Mouse (Mus musculus): ENCODE measurements around the gene Arhgef16. TPM values are rescaled to one million over a fixed set of nuclear protein-coding genes. Genes with fewer than 3 reads are reported as not detected.

Gene Arhgef16
- polyA plus RNA-seq, 1 experiment from 2014 or later, result 25.4 TPM

GRCm38 (mm10) chr4:154239199-154239598 lies 62.3 kb downstream of the Arhgef16 start:
- no peak for ATAC-seq (ENCODE audit: low read depth)
- H3K27ac ChIP-seq (ENCODE audit: low read length), result no peak overlapping the region
- H3K9ac ChIP-seq (ENCODE audit: low read length), result no peak overlapping the region
- no peak overlapping the region for H3K4me2 ChIP-seq (ENCODE audit: low read depth, low read length)
- H3K4me3 ChIP-seq (ENCODE audit: low read length), result no peak overlapping the region
- WGBS, result 70% methylated on average over 8 of the region's 8 CpGs
- no peaks in the 10 kb centered on the region for H3K36me3 ChIP-seq (ENCODE audit: control insufficient read depth, insufficient read depth, low read length)
- H3K4me1 ChIP-seq (replicated peaks; ENCODE audit: control insufficient read depth, insufficient read depth, low read length), result peaks cover 10% of the 10 kb centered on the region
- no peaks in the 10 kb centered on the region for H3K9me3 ChIP-seq (ENCODE audit: control insufficient read depth, low read length)
- 0 out of 2 replicates have a peak, but pooled peaks cover 2% of the 10 kb centered on the region for H3K27me3 ChIP-seq (ENCODE audit: control insufficient read depth, insufficient read depth, low read depth, low read length)

- peak; percentile 68 for ATAC-seq (ENCODE audit: low read depth)
- 0 out of 2 replicates have a peak, but pooled peaks cover 2% of the 10 kb centered on the region for H3K27me3 ChIP-seq (ENCODE audit: control insufficient read depth, insufficient read depth, low read depth, low read length)
- no peaks in the 10 kb centered on the region for H3K36me3 ChIP-seq (ENCODE audit: control insufficient read depth, insufficient read depth, low read length)
- peak overlapping the region; percentile 25 for H3K4me3 ChIP-seq (ENCODE audit: low read length)
- H3K27ac ChIP-seq (ENCODE audit: low read length), result no peak overlapping the region
- peak overlapping the region; percentile 55 for H3K4me2 ChIP-seq (ENCODE audit: low read depth, low read length)
- H3K9ac ChIP-seq (ENCODE audit: low read length), result peak overlapping the region; percentile 57
- 3% methylated on average over 9 of the region's 9 CpGs for WGBS
- H3K9me3 ChIP-seq (ENCODE audit: control insufficient read depth, low read length), result no peaks in the 10 kb centered on the region
- peaks cover 13% of the 10 kb centered on the region for H3K4me1 ChIP-seq (replicated peaks; ENCODE audit: control insufficient read depth, insufficient read depth, low read length)
Observed at GRCm38 (mm10) chr4:154237306-154237705, 64.2 kb downstream of the Arhgef16 start.

GRCm38 (mm10) chr4:154236893-154237292 lies 64.6 kb downstream of the Arhgef16 start:
- 0 out of 2 replicates have a peak, but pooled peaks cover 2% of the 10 kb centered on the region for H3K27me3 ChIP-seq (ENCODE audit: control insufficient read depth, insufficient read depth, low read depth, low read length)
- H3K4me1 ChIP-seq (replicated peaks; ENCODE audit: control insufficient read depth, insufficient read depth, low read length), result peaks cover 13% of the 10 kb centered on the region
- H3K4me3 ChIP-seq (ENCODE audit: low read length), result peak overlapping the region; percentile 25
- H3K36me3 ChIP-seq (ENCODE audit: control insufficient read depth, insufficient read depth, low read length), result no peaks in the 10 kb centered on the region
- WGBS, result 13% methylated on average over 10 of the region's 10 CpGs
- H3K4me2 ChIP-seq (ENCODE audit: low read depth, low read length), result peak overlapping the region; percentile 55
- no peak overlapping the region for H3K27ac ChIP-seq (ENCODE audit: low read length)
- ATAC-seq (ENCODE audit: low read depth), result peak; percentile 53
- no peak overlapping the region; the same call in 1 of the 2 replicates for H3K9ac ChIP-seq (ENCODE audit: low read length)
- H3K9me3 ChIP-seq (ENCODE audit: control insufficient read depth, low read length), result no peaks in the 10 kb centered on the region

GRCm38 (mm10) chr4:154236001-154236400 lies 65.5 kb downstream of the Arhgef16 start:
- 82% methylated on average over 3 of the region's 3 CpGs for WGBS
- Histone ChIP-seq H3K4me1 (replicated peaks; ENCODE audit: control insufficient read depth, insufficient read depth, low read length) (peaks cover 13% of the 10 kb centered on the region), H3K4me3 (ENCODE audit: low read length) (no peak overlapping the region), H3K27ac (ENCODE audit: low read length) (no peak overlapping the region), H3K4me2 (ENCODE audit: low read depth, low read length) (no peak overlapping the region), H3K9ac (ENCODE audit: low read length) (no peak overlapping the region), H3K9me3 (ENCODE audit: control insufficient read depth, low read length) (no peaks in the 10 kb centered on the region), H3K36me3 (ENCODE audit: control insufficient read depth, insufficient read depth, low read length) (no peaks in the 10 kb centered on the region), H3K27me3 (ENCODE audit: control insufficient read depth, insufficient read depth, low read depth, low read length) (0 out of 2 replicates have a peak, but pooled peaks cover 2% of the 10 kb centered on the region)
- ATAC-seq (ENCODE audit: low read depth), result no peak

- ATAC-seq (ENCODE audit: low read depth), result no peak
- Histone ChIP-seq H3K4me1 (replicated peaks; ENCODE audit: control insufficient read depth, insufficient read depth, low read length) (peaks cover 6% of the 10 kb centered on the region), H3K27ac (ENCODE audit: low read length) (no peak overlapping the region), H3K4me3 (ENCODE audit: low read length) (no peak overlapping the region), H3K27me3 (ENCODE audit: control insufficient read depth, insufficient read depth, low read depth, low read length) (no peaks in the 10 kb centered on the region), H3K36me3 (ENCODE audit: control insufficient read depth, insufficient read depth, low read length) (no peaks in the 10 kb centered on the region), H3K9ac (ENCODE audit: low read length) (no peak overlapping the region), H3K9me3 (ENCODE audit: control insufficient read depth, low read length) (no peaks in the 10 kb centered on the region), H3K4me2 (ENCODE audit: low read depth, low read length) (no peak overlapping the region)
- WGBS, result 33% methylated on average over 4 of the region's 4 CpGs
Observed at GRCm38 (mm10) chr4:154232295-154232694, 69.2 kb downstream of the Arhgef16 start.

- Histone ChIP-seq H3K27ac (ENCODE audit: low read length) (no peak overlapping the region), H3K4me1 (replicated peaks; ENCODE audit: control insufficient read depth, insufficient read depth, low read length) (peaks cover 3% of the 10 kb centered on the region; the same call in 1 of the 2 replicates), H3K4me2 (ENCODE audit: low read depth, low read length) (no peak overlapping the region), H3K9me3 (ENCODE audit: control insufficient read depth, low read length) (no peaks in the 10 kb centered on the region), H3K27me3 (ENCODE audit: control insufficient read depth, insufficient read depth, low read depth, low read length) (no peaks in the 10 kb centered on the region), H3K4me3 (ENCODE audit: low read length) (no peak overlapping the region), H3K9ac (ENCODE audit: low read length) (no peak overlapping the region), H3K36me3 (ENCODE audit: control insufficient read depth, insufficient read depth, low read length) (no peaks in the 10 kb centered on the region)
- 74% methylated on average over 7 of the region's 7 CpGs for WGBS
- no peak for ATAC-seq (ENCODE audit: low read depth)
Observed at GRCm38 (mm10) chr4:154231380-154231779, 70.1 kb downstream of the Arhgef16 start.

GRCm38 (mm10) chr4:154229569-154229968 lies 71.9 kb downstream of the Arhgef16 start:
- Histone ChIP-seq H3K9ac (ENCODE audit: low read length) (no peak overlapping the region), H3K27ac (ENCODE audit: low read length) (no peak overlapping the region), H3K36me3 (ENCODE audit: control insufficient read depth, insufficient read depth, low read length) (no peaks in the 10 kb centered on the region), H3K4me2 (ENCODE audit: low read depth, low read length) (no peak overlapping the region), H3K27me3 (ENCODE audit: control insufficient read depth, insufficient read depth, low read depth, low read length) (no peaks in the 10 kb centered on the region), H3K4me1 (replicated peaks; ENCODE audit: control insufficient read depth, insufficient read depth, low read length) (peaks cover 5% of the 10 kb centered on the region), H3K4me3 (ENCODE audit: low read length) (no peak overlapping the region), H3K9me3 (ENCODE audit: control insufficient read depth, low read length) (no peaks in the 10 kb centered on the region)
- WGBS, result 91% methylated on average over 9 of the region's 9 CpGs
- no peak for ATAC-seq (ENCODE audit: low read depth)

Other genes starting within 250 kb of the Arhgef16 start
- gene Trp73, start 161.5 kb downstream of the Arhgef16 start, polyA plus RNA-seq (2015; fragmentation: Nextera tagmentation; extraction: Ambion mirVana), result 3.4 and 5.2 TPM in 2 replicates
- 36.0 and 39.2 TPM in 2 replicates for gene Wrap73, start 159.3 kb downstream of the Arhgef16 start, polyA plus RNA-seq (2015; fragmentation: Nextera tagmentation; extraction: Ambion mirVana)
- 144 and 148 TPM in 2 replicates for gene Tprgl, start 141.0 kb downstream of the Arhgef16 start, polyA plus RNA-seq (2015; fragmentation: Nextera tagmentation; extraction: Ambion mirVana)
- 23.4 and 28.2 TPM in 2 replicates for gene Megf6, start 130.9 kb downstream of the Arhgef16 start, polyA plus RNA-seq (2015; fragmentation: Nextera tagmentation; extraction: Ambion mirVana)
- gene B230104I21Rik, start 34.5 kb upstream of the Arhgef16 start, polyA plus RNA-seq (2015; fragmentation: Nextera tagmentation; extraction: Ambion mirVana), result not detected in 2 replicates

All from lung, embryonic 16.5 days (tissue).